Mouse (Mus musculus) neural tube, embryonic 11.5 days (tissue): Measurements from ENCODE around the gene Trmt10c. TPM values are rescaled to one million over a fixed set of nuclear protein-coding genes. Genes with fewer than 3 reads are reported as not detected.

ENCODE experiments used
- ATAC-seq: fragments of 200-750 bp; cut with Nextera tagmentation; 2 replicates; pipeline ENCODE4 v1.8.0; 2017; ENCODE audit warnings: moderate number of reproducible peaks, mild to moderate bottlenecking, moderate TSS enrichment, moderate library complexity; ENCODE audit not compliant: insufficient read depth, low FRiP score, low TSS enrichment
- DNase-seq: peaks from one replicate; pipeline ENCODE4 v3.0.0-alpha.2; 2015; ENCODE audit warnings: low spot score
- H3K27ac ChIP-seq: fragments of 300-500 bp; sonication (generic); 2 replicates; pipeline ENCODE4 v1.5.1; 2014; ENCODE audit warnings: low read depth, mild to moderate bottlenecking, low read length
- H3K27me3 ChIP-seq: fragments of 300-500 bp; sonication (generic); 2 replicates; pipeline ENCODE4 v1.6.1; 2014; ENCODE audit warnings: mild to moderate bottlenecking, low read length, mixed read lengths; ENCODE audit not compliant: control insufficient read depth, insufficient read depth
- H3K36me3 ChIP-seq: fragments of 300-500 bp; sonication (generic); 2 replicates; pipeline ENCODE4 v1.6.1; 2014; ENCODE audit warnings: mild to moderate bottlenecking, low read length, moderate library complexity, mixed read lengths; ENCODE audit not compliant: control insufficient read depth, insufficient read depth
- H3K4me1 ChIP-seq: fragments of 300-500 bp; sonication (generic); 2 replicates; pipeline ENCODE4 v1.6.1; 2014; ENCODE audit warnings: low read length, mixed read lengths; ENCODE audit not compliant: control insufficient read depth, insufficient read depth
- H3K4me2 ChIP-seq: fragments of 300-500 bp; sonication (generic); 2 replicates; pipeline ENCODE4 v1.6.1; 2014; ENCODE audit warnings: low read depth, mild to moderate bottlenecking, moderate library complexity
- H3K4me3 ChIP-seq: fragments of 300-500 bp; sonication (generic); 2 replicates; pipeline ENCODE4 v1.5.1; 2014; ENCODE audit warnings: low read depth, low read length
- H3K9ac ChIP-seq: fragments of 300-500 bp; sonication (generic); 2 replicates; pipeline ENCODE4 v1.6.1; 2014; ENCODE audit warnings: mild to moderate bottlenecking, low read length
- H3K9me3 ChIP-seq: fragments of 300-500 bp; sonication (generic); 2 replicates; pipeline ENCODE4 v1.6.1; 2016; ENCODE audit warnings: low read length; ENCODE audit not compliant: control insufficient read depth
- WGBS: fragments of 180-500 bp; shearing (Covaris S2); extraction: QIAGEN DNeasy Blood & Tissue Kit; methylation state at CpG from one replicate; pipeline ENCODE4 v1.1.7; 2014; 5-methylcytosine and 5-hydroxymethylcytosine counted together
- microRNA-seq: library from miRNA; unstranded; fragments of <30 nt; microRNA quantifications from one replicate; pipeline ENCODE4, GENCODE M21; 2016
- polyA plus RNA-seq: library from polyadenylated mRNA; unstranded; fragments of >200 nt; fragmentation: Nextera tagmentation; extraction: Ambion mirVana; gene quantifications from 2 replicates; pipeline ENCODE4 v1.2.1, GENCODE M21; 2014

Gene Trmt10c
- polyA plus RNA-seq, 1 experiment from 2014 or later: 30.3 TPM

GRCm38 (mm10) chr16:55990311-55990710 lies 47.3 kb downstream of the Trmt10c start:
- no peak for ATAC-seq

GRCm38 (mm10) chr16:55986001-55986400 lies 51.6 kb downstream of the Trmt10c start:
- ATAC-seq: no peak
- Histone ChIP-seq H3K27ac (no peak overlapping the region), H3K4me2 (no peak overlapping the region), H3K4me1 (no peaks in the 10 kb centered on the region), H3K4me3 (no peak overlapping the region), H3K9me3 (no peaks in the 10 kb centered on the region), H3K36me3 (no peaks in the 10 kb centered on the region), H3K9ac (no peak overlapping the region), H3K27me3 (no peaks in the 10 kb centered on the region)
- DNase-seq: no peak
- 93% methylated on average over 3 of the region's 3 CpGs for WGBS

More at GRCm38 (mm10) chr16:55990311-55990710, 47.3 kb downstream of the Trmt10c start:
- Histone ChIP-seq H3K27ac (no peak overlapping the region), H3K4me2 (no peak overlapping the region), H3K36me3 (peaks cover 2% of the 10 kb centered on the region), H3K4me1 (no peaks in the 10 kb centered on the region), H3K9me3 (no peaks in the 10 kb centered on the region), H3K9ac (no peak overlapping the region), H3K4me3 (no peak overlapping the region), H3K27me3 (no peaks in the 10 kb centered on the region)
- 89% methylated on average over 4 of the region's 4 CpGs for WGBS
- no peak for DNase-seq

Small RNAs within 50 kb of the gene (microRNA-seq; reads per million reads assigned to microRNA genes)
- gene Gm24047: not detected

Other genes with a start within 250 kb of the Trmt10c start
- 2.0 and 2.2 TPM in 2 replicates for gene Nfkbiz, start 198.9 kb downstream of the Trmt10c start, polyA plus RNA-seq
- 0.77 and 0.89 TPM in 2 replicates for gene Nxpe3, start 142.5 kb downstream of the Trmt10c start, polyA plus RNA-seq
- gene Cep97, start 103.0 kb downstream of the Trmt10c start, polyA plus RNA-seq: 16.5 and 19.6 TPM in 2 replicates
- 690 and 753 TPM in 2 replicates for gene Rpl24, start 71.5 kb downstream of the Trmt10c start, polyA plus RNA-seq
- gene Zbtb11, start 63.9 kb downstream of the Trmt10c start, polyA plus RNA-seq: 15.3 and 16.9 TPM in 2 replicates
- gene Pcnp, start 8.1 kb downstream of the Trmt10c start, polyA plus RNA-seq: 311 and 312 TPM in 2 replicates
- 41.7 and 42.5 TPM in 2 replicates for gene Senp7, start 10.5 kb upstream of the Trmt10c start, polyA plus RNA-seq
- 0.07 and 0.23 TPM in 2 replicates for gene Impg2, start 166.5 kb upstream of the Trmt10c start, polyA plus RNA-seq